Mouse (Mus musculus): ENCODE measurements at regions not wholly inside any gene's neighbourhood (a gene's known extent, or its start where the extent isn't known, plus 50 kb on each side); places are given as distances from the start of the nearest gene placed in this dataset.
A peak's percentile ranks its signal among the peaks of the same experiment; 100 is the strongest.

- H3K4me3 ChIP-seq = no peak overlapping the region
- 87% methylated on average over 3 of the region's 3 CpGs for WGBS
- H3K27me3 ChIP-seq (ENCODE audit: low read depth, poor library complexity, severe bottlenecking) = no peaks in the 10 kb centered on the region
- H3K4me1 ChIP-seq = no peaks in the 10 kb centered on the region
- peak; percentile 19 for DNase-seq (ENCODE audit: low spot score)
- H3K36me3 ChIP-seq = no peaks in the 10 kb centered on the region
- H3K27ac ChIP-seq = no peak overlapping the region
- no peaks in the 10 kb centered on the region for H3K9me3 ChIP-seq (replicated peaks)
These were observed 643.2 kb downstream of the Rnf144a start for GRCm38 (mm10) chr12:25771856-25772255.

- Histone ChIP-seq H3K27ac (no peak overlapping the region), H3K4me1 (0 out of 2 replicates have a peak, but pooled peaks cover 3% of the 10 kb centered on the region), H3K27me3 (ENCODE audit: low read depth, poor library complexity, severe bottlenecking) (no peaks in the 10 kb centered on the region), H3K36me3 (no peaks in the 10 kb centered on the region), H3K9me3 (replicated peaks) (no peaks in the 10 kb centered on the region), H3K4me3 (no peak overlapping the region)
- DNase-seq (ENCODE audit: low spot score) = peak; percentile 15
- 72% methylated on average over 5 of the region's 5 CpGs for WGBS
These were observed 646.4 kb downstream of the Rnf144a start for GRCm38 (mm10) chr12:25768644-25769043.

GRCm38 (mm10) chr12:25763061-25763460 is 652.0 kb downstream of the Rnf144a start:
- H3K27me3 ChIP-seq (ENCODE audit: low read depth, poor library complexity, severe bottlenecking) = no peaks in the 10 kb centered on the region
- peak; percentile 5 for DNase-seq (ENCODE audit: low spot score)
- H3K27ac ChIP-seq = no peak overlapping the region
- H3K4me1 ChIP-seq = 0 out of 2 replicates have a peak, but pooled peaks cover 3% of the 10 kb centered on the region
- no peak overlapping the region for H3K4me3 ChIP-seq
- no peaks in the 10 kb centered on the region for H3K36me3 ChIP-seq
- 97% methylated on average over 1 of the region's 1 CpGs for WGBS
- H3K9me3 ChIP-seq (replicated peaks) = no peaks in the 10 kb centered on the region

- Histone ChIP-seq H3K9me3 (replicated peaks) (no peaks in the 10 kb centered on the region), H3K27ac (no peak overlapping the region), H3K36me3 (no peaks in the 10 kb centered on the region), H3K27me3 (ENCODE audit: low read depth, poor library complexity, severe bottlenecking) (no peaks in the 10 kb centered on the region), H3K4me1 (no peaks in the 10 kb centered on the region), H3K4me3 (no peak overlapping the region)
- WGBS = 96% methylated on average over 5 of the region's 5 CpGs
- DNase-seq (ENCODE audit: low spot score) = no peak
These were observed 658.0 kb downstream of the Rnf144a start for GRCm38 (mm10) chr12:25757014-25757413.

- Histone ChIP-seq H3K27ac (no peak overlapping the region), H3K4me1 (no peaks in the 10 kb centered on the region), H3K9me3 (replicated peaks) (no peaks in the 10 kb centered on the region), H3K36me3 (no peaks in the 10 kb centered on the region), H3K27me3 (ENCODE audit: low read depth, poor library complexity, severe bottlenecking) (no peaks in the 10 kb centered on the region), H3K4me3 (no peak overlapping the region)
- no peak for DNase-seq (ENCODE audit: low spot score)
- WGBS = 72% methylated on average over 2 of the region's 2 CpGs
These were observed 636.9 kb upstream of the Id2 start for GRCm38 (mm10) chr12:25733801-25734200.

GRCm38 (mm10) chr12:25725774-25726173 is 628.8 kb upstream of the Id2 start:
- H3K27ac ChIP-seq = no peak overlapping the region
- WGBS = 44% methylated on average over 2 of the region's 2 CpGs

GRCm38 (mm10) chr12:25711186-25711585 is 614.2 kb upstream of the Id2 start:
- Histone ChIP-seq H3K36me3 (no peaks in the 10 kb centered on the region), H3K4me1 (peaks cover 3% of the 10 kb centered on the region; the same call in 1 of the 2 replicates), H3K4me3 (no peak overlapping the region), H3K9me3 (replicated peaks) (no peaks in the 10 kb centered on the region), H3K27me3 (ENCODE audit: low read depth, poor library complexity, severe bottlenecking) (no peaks in the 10 kb centered on the region), H3K27ac (no peak overlapping the region)
- WGBS = 96% methylated on average over 1 of the region's 1 CpGs
- no peak for DNase-seq (ENCODE audit: low spot score)

More at GRCm38 (mm10) chr12:25725774-25726173, 628.8 kb upstream of the Id2 start:
- DNase-seq (ENCODE audit: low spot score) = no peak
- Histone ChIP-seq H3K36me3 (no peaks in the 10 kb centered on the region), H3K4me3 (no peak overlapping the region), H3K27me3 (ENCODE audit: low read depth, poor library complexity, severe bottlenecking) (no peaks in the 10 kb centered on the region), H3K9me3 (replicated peaks) (no peaks in the 10 kb centered on the region), H3K4me1 (no peaks in the 10 kb centered on the region)

- no peaks in the 10 kb centered on the region for H3K27me3 ChIP-seq (ENCODE audit: low read depth, poor library complexity, severe bottlenecking)
- H3K4me3 ChIP-seq = peak overlapping the region; percentile 37
- H3K9me3 ChIP-seq (replicated peaks) = no peaks in the 10 kb centered on the region
- H3K4me1 ChIP-seq = peaks cover 11% of the 10 kb centered on the region
- no peaks in the 10 kb centered on the region for H3K36me3 ChIP-seq
- DNase-seq (ENCODE audit: low spot score) = no peak
- WGBS = 26% methylated on average over 6 of the region's 6 CpGs
- peak overlapping the region; percentile 61; the same call in 1 of the 2 replicates for H3K27ac ChIP-seq
These were observed 606.1 kb upstream of the Id2 start for GRCm38 (mm10) chr12:25703023-25703400.

- no peaks in the 10 kb centered on the region for H3K36me3 ChIP-seq
- no peaks in the 10 kb centered on the region for H3K9me3 ChIP-seq (replicated peaks)
- peaks cover 11% of the 10 kb centered on the region for H3K4me1 ChIP-seq
- no peaks in the 10 kb centered on the region for H3K27me3 ChIP-seq (ENCODE audit: low read depth, poor library complexity, severe bottlenecking)
- H3K27ac ChIP-seq = peak overlapping the region; percentile 61; the same call in 1 of the 2 replicates
- peak; percentile 38 for DNase-seq (ENCODE audit: low spot score)
- 21% methylated on average over 21 of the region's 21 CpGs for WGBS
- H3K4me3 ChIP-seq = peak overlapping the region; percentile 37
These were observed 605.5 kb upstream of the Id2 start for GRCm38 (mm10) chr12:25702176-25703022.

GRCm38 (mm10) chr12:25687063-25687462 is 590.1 kb upstream of the Id2 start:
- H3K36me3 ChIP-seq = no peaks in the 10 kb centered on the region
- H3K4me1 ChIP-seq = no peaks in the 10 kb centered on the region
- H3K4me3 ChIP-seq = no peak overlapping the region
- H3K27me3 ChIP-seq (ENCODE audit: low read depth, poor library complexity, severe bottlenecking) = no peaks in the 10 kb centered on the region
- DNase-seq (ENCODE audit: low spot score) = no peak
- H3K27ac ChIP-seq = no peak overlapping the region
- H3K9me3 ChIP-seq (replicated peaks) = no peaks in the 10 kb centered on the region

GRCm38 (mm10) chr12:25676631-25677030 is 579.7 kb upstream of the Id2 start:
- no peaks in the 10 kb centered on the region for H3K36me3 ChIP-seq
- no peaks in the 10 kb centered on the region for H3K27me3 ChIP-seq (ENCODE audit: low read depth, poor library complexity, severe bottlenecking)
- H3K4me3 ChIP-seq = no peak overlapping the region
- no peaks in the 10 kb centered on the region for H3K9me3 ChIP-seq (replicated peaks)
- H3K27ac ChIP-seq = no peak overlapping the region
- WGBS = 92% methylated on average over 11 of the region's 11 CpGs
- no peak for DNase-seq (ENCODE audit: low spot score)
- no peaks in the 10 kb centered on the region for H3K4me1 ChIP-seq

- no peak for DNase-seq (ENCODE audit: low spot score)
- H3K27me3 ChIP-seq (ENCODE audit: low read depth, poor library complexity, severe bottlenecking) = no peaks in the 10 kb centered on the region
- H3K27ac ChIP-seq = no peak overlapping the region
- no peak overlapping the region for H3K4me3 ChIP-seq
- 92% methylated on average over 11 of the region's 11 CpGs for WGBS
- no peaks in the 10 kb centered on the region for H3K9me3 ChIP-seq (replicated peaks)
- H3K36me3 ChIP-seq = no peaks in the 10 kb centered on the region
- peaks cover 9% of the 10 kb centered on the region for H3K4me1 ChIP-seq
These were observed 571.4 kb upstream of the Id2 start for GRCm38 (mm10) chr12:25668336-25668735.

GRCm38 (mm10) chr12:25654456-25654855 is 557.5 kb upstream of the Id2 start:
- no peak for DNase-seq (ENCODE audit: low spot score)
- Histone ChIP-seq H3K36me3 (no peaks in the 10 kb centered on the region), H3K9me3 (replicated peaks) (no peaks in the 10 kb centered on the region), H3K27ac (no peak overlapping the region), H3K4me1 (peaks cover 4% of the 10 kb centered on the region; the same call in 1 of the 2 replicates), H3K27me3 (ENCODE audit: low read depth, poor library complexity, severe bottlenecking) (no peaks in the 10 kb centered on the region), H3K4me3 (no peak overlapping the region)
- WGBS = 92% methylated on average over 5 of the region's 5 CpGs
